8 mouse cellular contexts compared by ENCODE assay signal in the genomic region with DNA sequence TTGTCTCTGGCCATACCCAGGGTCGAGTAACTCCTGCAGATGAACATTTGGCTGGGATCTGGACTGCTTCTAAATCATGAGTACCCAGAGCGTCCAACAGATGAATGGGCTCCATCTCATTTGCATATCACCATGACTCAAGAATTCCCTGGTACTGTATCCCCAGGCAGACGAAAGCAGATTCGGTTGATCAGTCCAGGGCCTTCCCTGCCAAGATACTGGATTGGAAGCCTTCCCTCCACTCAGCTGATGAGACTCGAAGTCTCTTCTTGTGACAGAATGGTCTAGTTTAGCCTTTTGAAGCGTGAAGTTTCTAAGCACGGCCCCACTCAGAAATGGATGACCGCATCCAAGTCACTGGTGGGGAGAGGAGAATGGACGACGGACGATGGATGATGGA.
DNase-seq lines count a peak whose midpoint lies in the region; ATAC-seq and TF ChIP-seq lines count a peak whose summit lies in the region.

No protein-coding gene starts in this region.

- no peak overlapping the region for H3K4me2 ChIP-seq in hindbrain, embryonic 13.5 days
- no peak overlapping the region for H3K4me2 ChIP-seq in midbrain, embryonic 14.5 days (ENCODE audit: low read length)
- H3K4me2 ChIP-seq in midbrain, embryonic 13.5 days (replicated peaks) = no peak overlapping the region
- H3K4me2 ChIP-seq in heart, embryonic 13.5 days = peak overlapping the region; percentile 55

- no peak for TF ChIP-seq POLR2A in small intestine, adult 2 months (IDR thresholded peaks at IDR 0.05; ENCODE audit: low read depth, low read length)

- peaks cover 9% of the 10 kb centered on the region; the same call in 1 of the 2 replicates for H3K36me3 ChIP-seq in hindbrain, embryonic 13.5 days
- peaks cover 25% of the 10 kb centered on the region for H3K36me3 ChIP-seq in hindbrain, embryonic 10.5 days
- H3K36me3 ChIP-seq in midbrain, embryonic 14.5 days (ENCODE audit: control insufficient read depth, insufficient read depth, low read length) = no peaks in the 10 kb centered on the region
- H3K36me3 ChIP-seq in midbrain, embryonic 13.5 days = peaks cover 14% of the 10 kb centered on the region
- no peaks in the 10 kb centered on the region for H3K36me3 ChIP-seq in heart, embryonic 13.5 days
- no peaks in the 10 kb centered on the region for H3K36me3 ChIP-seq in small intestine, adult 2 months (ENCODE audit: control insufficient read depth, insufficient read depth, low read length)

- 74% methylated on average over 11 of the region's 11 CpGs for WGBS in hindbrain, embryonic 13.5 days
- WGBS in hindbrain, embryonic 10.5 days = 81% methylated on average over 11 of the region's 11 CpGs
- 72% methylated on average over 11 of the region's 11 CpGs for WGBS in midbrain, embryonic 14.5 days
- 72% methylated on average over 11 of the region's 11 CpGs for WGBS in midbrain, embryonic 13.5 days
- 76% methylated on average over 11 of the region's 11 CpGs for WGBS in heart, embryonic 13.5 days
- WGBS in small intestine, adult 2 months = 81% methylated on average over 11 of the region's 11 CpGs

- no peak overlapping the region for H3K4me3 ChIP-seq in hindbrain, embryonic 13.5 days
- no peak overlapping the region for H3K4me3 ChIP-seq in hindbrain, embryonic 10.5 days
- H3K4me3 ChIP-seq in midbrain, embryonic 14.5 days (replicated peaks; ENCODE audit: low read depth, low read length) = no peak overlapping the region
- no peak overlapping the region for H3K4me3 ChIP-seq in midbrain, embryonic 13.5 days (replicated peaks)
- H3K4me3 ChIP-seq in heart, embryonic 13.5 days = no peak overlapping the region
- no peak overlapping the region for H3K4me3 ChIP-seq in small intestine, adult 2 months (ENCODE audit: low read depth, low read length)

- no peak for DNase-seq in hindbrain, embryonic 10.5 days (ENCODE audit: low spot score)
- DNase-seq in midbrain, embryonic 14.5 days = peak; percentile 31
- no peak for DNase-seq in thymus, postnatal 0 days (ENCODE audit: low spot score)
- no peak for DNase-seq in thymus, postnatal 25 days

- H3K9ac ChIP-seq in hindbrain, embryonic 13.5 days = no peak overlapping the region
- no peak overlapping the region for H3K9ac ChIP-seq in midbrain, embryonic 14.5 days (replicated peaks; ENCODE audit: low read length)
- no peak overlapping the region for H3K9ac ChIP-seq in midbrain, embryonic 13.5 days (replicated peaks)
- no peak overlapping the region for H3K9ac ChIP-seq in heart, embryonic 13.5 days

- TF ChIP-seq CTCF in small intestine, adult 2 months (IDR thresholded peaks at IDR 0.05; ENCODE audit: extremely low read depth, insufficient read length, insufficient replicate concordance, low read depth, low read length) = no peak

- peaks cover 29% of the 10 kb centered on the region for H3K4me1 ChIP-seq in hindbrain, embryonic 13.5 days (replicated peaks)
- H3K4me1 ChIP-seq in hindbrain, embryonic 10.5 days (replicated peaks) = peaks cover 36% of the 10 kb centered on the region
- peaks cover 4% of the 10 kb centered on the region for H3K4me1 ChIP-seq in midbrain, embryonic 14.5 days (ENCODE audit: control insufficient read depth, insufficient read depth, low read length)
- H3K4me1 ChIP-seq in midbrain, embryonic 13.5 days (replicated peaks) = peaks cover 26% of the 10 kb centered on the region
- H3K4me1 ChIP-seq in heart, embryonic 13.5 days = peaks cover 55% of the 10 kb centered on the region
- H3K4me1 ChIP-seq in small intestine, adult 2 months (ENCODE audit: control insufficient read depth, insufficient read depth, insufficient read length, low read length) = peaks cover 3% of the 10 kb centered on the region; the same call in 1 of the 2 replicates

- ATAC-seq in hindbrain, embryonic 13.5 days (ENCODE audit: low FRiP score) = no peak
- ATAC-seq in midbrain, embryonic 14.5 days (ENCODE audit: low FRiP score, low TSS enrichment) = no peak
- no peak for ATAC-seq in midbrain, embryonic 13.5 days
- ATAC-seq in heart, embryonic 13.5 days (ENCODE audit: extremely low read depth, insufficient number of reproducible peaks, low FRiP score, low TSS enrichment) = no peak

- H3K27ac ChIP-seq in hindbrain, embryonic 13.5 days = 0 out of 2 replicates have a peak overlapping the region, but pooled peaks have one; percentile 2
- no peak overlapping the region for H3K27ac ChIP-seq in hindbrain, embryonic 10.5 days
- no peak overlapping the region for H3K27ac ChIP-seq in midbrain, embryonic 14.5 days (replicated peaks; ENCODE audit: low read depth, low read length)
- H3K27ac ChIP-seq in midbrain, embryonic 13.5 days = no peak overlapping the region
- peak overlapping the region; percentile 94 for H3K27ac ChIP-seq in heart, embryonic 13.5 days (replicated peaks)
- H3K27ac ChIP-seq in small intestine, adult 2 months (ENCODE audit: insufficient read depth, low read depth, low read length) = peak overlapping the region; percentile 71

- no peaks in the 10 kb centered on the region for H3K27me3 ChIP-seq in hindbrain, embryonic 13.5 days
- H3K27me3 ChIP-seq in hindbrain, embryonic 10.5 days (ENCODE audit: insufficient read depth, poor library complexity, severe bottlenecking) = no peaks in the 10 kb centered on the region
- H3K27me3 ChIP-seq in midbrain, embryonic 14.5 days (ENCODE audit: control insufficient read depth, insufficient read depth, low read length) = no peaks in the 10 kb centered on the region
- H3K27me3 ChIP-seq in midbrain, embryonic 13.5 days = no peaks in the 10 kb centered on the region
- H3K27me3 ChIP-seq in heart, embryonic 13.5 days (replicated peaks) = no peaks in the 10 kb centered on the region
- no peaks in the 10 kb centered on the region for H3K27me3 ChIP-seq in small intestine, adult 2 months (ENCODE audit: control insufficient read depth, insufficient read depth, low read length)

- H3K9me3 ChIP-seq in hindbrain, embryonic 13.5 days = no peaks in the 10 kb centered on the region
- no peaks in the 10 kb centered on the region for H3K9me3 ChIP-seq in hindbrain, embryonic 10.5 days
- H3K9me3 ChIP-seq in midbrain, embryonic 14.5 days (ENCODE audit: control insufficient read depth, low read length) = 0 out of 2 replicates have a peak, but pooled peaks cover 2% of the 10 kb centered on the region
- H3K9me3 ChIP-seq in midbrain, embryonic 13.5 days = no peaks in the 10 kb centered on the region
- H3K9me3 ChIP-seq in heart, embryonic 13.5 days = 0 out of 2 replicates have a peak, but pooled peaks cover 3% of the 10 kb centered on the region

Comparison
In these comparisons a context has a peak if more than half of its experiments do, and no peak if none do; other contexts are left out.
1. H3K27ac ChIP-seq: peak in hindbrain, embryonic 13.5 days (single experiment), heart, embryonic 13.5 days (single experiment) and small intestine, adult 2 months (single experiment); none in hindbrain, embryonic 10.5 days (single experiment), midbrain, embryonic 14.5 days (single experiment) and midbrain, embryonic 13.5 days (single experiment).